Mouse (Mus musculus) heart, adult 18-20 months (tissue): ENCODE measurements at regions not wholly inside any gene's neighbourhood (a gene's known extent, or its start where the extent isn't known, plus 50 kb on each side); places are given as distances from the start of the nearest gene placed in this dataset.

Source experiments
- DNase-seq, 2 experiments: peaks; one replicate each; pipeline ENCODE4 v3.0.0; 2021 to 2022; ENCODE audit warnings: mixed read lengths in 1 of 2

DNA sequence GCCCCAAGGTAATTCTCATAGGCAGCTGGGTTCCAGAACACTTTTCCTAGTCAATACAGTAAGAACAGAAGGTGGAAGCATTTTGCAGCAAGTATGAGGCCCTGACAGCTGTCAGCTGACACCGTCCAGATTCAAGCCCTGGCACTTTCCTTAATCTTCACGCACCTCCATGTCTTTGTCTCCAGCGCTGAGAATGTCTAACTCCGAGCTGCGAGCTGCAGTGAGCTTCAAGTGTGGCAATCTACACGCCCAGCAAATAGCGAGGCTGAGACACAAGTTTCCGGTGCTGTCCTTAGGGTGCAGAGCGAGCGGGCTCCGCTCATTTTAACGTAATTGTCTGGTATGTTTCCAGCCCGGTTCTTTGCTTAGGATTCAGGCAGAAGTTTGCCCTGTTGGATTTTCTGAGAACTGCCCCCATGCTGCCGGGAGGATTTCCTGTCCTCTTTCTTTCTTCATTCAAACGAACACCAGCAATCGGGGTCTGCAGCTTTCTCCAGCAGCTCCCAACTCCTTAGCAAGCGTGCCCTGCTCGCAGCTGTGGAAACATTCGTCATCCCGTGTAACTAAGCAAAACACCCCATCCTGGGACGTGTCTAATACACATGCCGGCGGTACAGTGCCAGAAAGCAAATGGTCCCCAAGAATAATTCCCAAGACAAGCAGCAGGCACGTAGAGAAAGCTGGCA lies 54.5 kb downstream of the Irx3 start:
- peak; percentile 10 to 19 for DNase-seq

DNA sequence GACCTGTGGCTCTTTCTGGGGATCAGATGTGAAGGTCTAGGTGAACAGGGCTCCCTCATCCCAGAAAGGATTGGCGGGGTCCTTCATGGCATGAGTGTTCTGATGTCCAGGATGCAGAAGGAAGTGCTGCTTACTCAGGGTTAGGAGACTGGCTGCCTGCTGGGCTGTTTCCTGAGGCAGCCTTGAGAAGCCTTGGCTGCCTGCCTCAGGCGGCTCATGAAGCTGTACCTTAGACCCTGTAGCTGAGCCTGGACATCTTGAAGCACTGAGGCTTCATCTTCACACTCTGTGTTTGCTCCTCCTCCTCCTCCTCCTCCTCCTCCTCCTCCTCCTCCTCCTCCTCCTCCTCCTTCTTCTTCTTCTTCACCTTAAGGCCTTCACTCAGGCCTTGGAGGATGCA lies 77.2 kb downstream of the Irx3 start:
- DNase-seq, result no peak
